Mouse (Mus musculus) Muller cell, postnatal 12 days (primary cell): ENCODE data around the gene Gm9918.

Experiments
- DNase-seq: peaks from one replicate; pipeline ENCODE4 v3.0.0-alpha.2; 2015; ENCODE audit errors: inconsistent ontology term

Gm9918 gene

DNA sequence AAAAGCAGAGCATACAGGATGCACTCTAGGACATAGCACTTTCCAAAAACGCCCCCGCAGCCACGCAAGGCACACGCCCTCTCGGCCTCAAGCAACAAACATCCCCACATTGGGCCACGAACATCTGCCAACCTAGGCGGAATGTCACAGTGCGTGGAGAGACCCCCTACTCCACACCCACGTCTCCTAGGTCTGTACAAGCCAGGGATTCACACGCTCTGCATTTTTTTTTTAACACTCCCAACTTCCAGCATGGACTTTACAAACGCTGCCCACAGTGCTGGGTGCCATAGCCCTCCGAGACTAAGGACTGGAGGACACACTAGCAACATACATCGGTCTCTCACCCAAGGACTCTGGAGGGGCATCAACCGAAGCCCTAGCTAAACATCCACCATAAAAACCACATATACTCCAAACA, 24.9 kb upstream of the Gm9918 start:
- DNase-seq: peak; percentile 26

- DNase-seq: peak; percentile 85
Measured at GRCm38 (mm10) chr15:102245891-102246741, 24.2 kb upstream of the Gm9918 start.

DNA sequence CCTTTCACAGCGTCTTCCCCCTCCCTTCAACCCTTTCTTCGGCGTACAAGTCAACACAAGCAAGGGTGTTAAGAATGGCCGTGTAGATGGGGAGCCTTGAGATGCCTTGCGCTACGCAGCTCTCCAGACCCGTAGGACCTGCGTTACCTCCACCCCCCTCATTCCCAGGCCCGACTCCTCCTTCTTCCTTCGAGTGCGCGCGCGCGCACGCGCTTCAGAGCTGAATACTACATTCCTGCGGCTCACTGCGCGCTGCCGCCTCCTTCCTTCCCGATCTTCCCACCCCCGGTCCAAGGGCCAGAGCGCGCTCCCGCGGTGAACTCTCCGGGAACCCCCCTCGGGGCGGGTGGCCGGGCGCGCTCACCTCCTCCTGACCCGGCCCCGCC, 23.5 kb upstream of the Gm9918 start:
- peak; percentile 98 for DNase-seq

DNA sequence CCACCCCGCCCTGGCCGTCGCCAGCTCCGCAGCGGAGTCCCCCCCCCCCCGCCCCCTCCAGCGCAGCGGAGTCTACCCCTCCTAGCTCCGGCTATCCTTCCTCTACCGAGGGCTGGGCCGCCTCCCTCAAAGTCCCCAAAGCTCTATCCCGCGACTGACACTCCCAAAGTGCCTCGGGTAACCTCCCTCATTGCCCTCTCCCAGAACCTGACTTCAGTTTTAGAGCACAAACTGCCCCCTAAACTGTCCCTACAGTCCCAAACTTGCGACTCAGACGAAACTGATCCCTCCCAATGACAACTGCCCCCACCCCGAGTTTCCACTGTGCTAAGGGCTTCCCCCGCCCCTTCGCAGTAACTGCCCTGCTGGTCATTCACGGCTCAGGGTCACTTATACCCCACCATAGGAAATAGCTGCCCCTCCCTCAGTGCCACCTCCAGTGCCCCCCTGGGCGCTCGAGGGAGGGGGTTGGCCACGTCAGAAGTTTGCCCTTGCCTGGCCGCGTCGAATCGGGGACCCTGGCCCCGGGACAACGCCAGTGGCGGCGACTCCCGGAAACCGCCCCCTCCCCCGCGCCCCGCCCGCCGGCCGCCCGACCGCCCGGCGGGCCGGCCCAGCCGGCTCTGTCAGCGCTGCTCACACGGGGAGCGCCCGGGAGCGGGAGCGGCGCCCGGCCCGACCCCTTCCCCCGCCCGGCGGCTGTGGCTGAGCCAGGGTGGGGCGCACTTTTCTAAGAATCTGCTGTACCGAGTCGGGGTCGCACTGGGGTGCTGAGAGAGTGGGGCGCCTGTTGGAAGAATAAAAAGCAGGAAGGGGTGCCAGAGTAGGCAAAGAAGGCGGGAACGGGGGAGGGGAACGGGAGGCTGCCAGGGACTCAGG, 22.9 kb upstream of the Gm9918 start:
- DNase-seq: peak; percentile 85

DNA sequence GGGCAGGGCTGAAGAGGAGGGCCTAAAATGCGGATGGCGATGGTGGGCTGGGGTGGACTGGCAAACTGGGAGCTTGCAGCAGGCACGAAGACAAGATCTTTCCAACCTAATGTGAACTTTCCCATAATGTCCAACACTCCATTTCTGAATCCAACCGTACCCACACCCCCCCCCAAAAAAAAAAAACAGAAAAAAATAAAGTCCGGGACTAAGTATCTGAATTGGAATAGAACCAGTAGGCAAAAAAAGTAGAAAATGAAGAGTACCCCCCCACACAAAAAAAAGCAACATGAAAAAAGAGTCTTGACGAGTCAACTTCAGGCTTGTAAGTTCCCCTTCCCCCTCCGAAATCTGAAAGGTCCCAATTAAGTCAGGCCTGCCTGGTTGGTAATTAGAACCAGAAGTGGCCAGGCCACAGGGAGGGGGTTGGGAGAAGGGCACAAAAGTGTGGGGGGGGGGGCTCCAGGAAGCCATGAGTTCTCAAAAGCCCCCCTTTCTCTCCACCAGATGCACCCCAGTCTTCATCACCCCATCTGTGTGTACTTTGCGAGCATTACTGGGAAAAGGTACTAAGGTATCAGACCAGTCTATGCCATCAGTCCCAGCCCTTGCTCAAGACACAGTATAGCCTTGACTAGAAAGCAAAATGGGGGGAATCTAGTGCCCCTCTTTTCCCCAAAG, 22.1 kb upstream of the Gm9918 start:
- DNase-seq: peak; percentile 17

DNA sequence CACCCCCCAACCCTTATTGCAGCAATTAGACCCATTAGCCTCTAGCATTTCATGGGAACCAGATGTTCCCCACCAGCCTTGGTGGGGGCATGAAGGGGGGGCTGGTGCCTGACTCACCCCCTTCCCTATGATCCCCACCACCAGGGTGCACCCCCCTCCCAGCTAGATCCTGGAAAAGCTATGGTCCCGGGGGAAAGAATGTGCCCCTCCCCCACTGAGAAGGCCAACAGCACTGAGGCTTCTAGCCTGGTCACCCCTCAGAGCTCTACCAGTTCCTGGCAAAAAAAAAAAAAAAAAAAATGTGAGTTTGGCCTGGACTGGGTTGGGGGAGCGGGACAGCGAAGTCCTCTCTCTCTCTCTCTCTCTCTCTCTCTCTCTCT, 21.6 kb upstream of the Gm9918 start:
- peak; percentile 59 for DNase-seq

DNA sequence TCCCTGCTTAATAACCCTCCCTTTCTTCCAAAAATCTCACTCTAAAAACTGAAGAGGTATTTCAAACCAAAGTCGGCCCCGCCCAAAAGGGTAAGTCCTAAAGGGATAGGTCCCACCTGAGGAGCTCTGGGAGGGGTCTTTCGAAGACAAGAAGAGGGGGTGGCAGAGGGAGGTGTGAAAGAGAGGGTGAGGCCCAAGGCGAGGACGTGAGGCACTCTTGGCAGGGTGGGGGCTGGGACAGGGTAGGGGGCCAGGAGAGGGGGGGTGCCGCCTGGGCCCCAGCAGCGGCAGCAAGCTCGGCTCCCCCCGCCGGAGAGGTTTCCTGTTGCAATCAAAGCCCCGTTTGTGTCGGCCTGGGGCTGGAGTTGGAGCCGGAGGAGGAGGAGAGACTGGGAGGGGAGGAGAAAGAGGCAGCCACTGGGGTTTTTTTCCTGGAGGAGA, 21.1 kb upstream of the Gm9918 start:
- peak; percentile 56 for DNase-seq

GRCm38 (mm10) chr15:102249967-102250366, 20.4 kb upstream of the Gm9918 start:
- DNase-seq: no peak

DNA sequence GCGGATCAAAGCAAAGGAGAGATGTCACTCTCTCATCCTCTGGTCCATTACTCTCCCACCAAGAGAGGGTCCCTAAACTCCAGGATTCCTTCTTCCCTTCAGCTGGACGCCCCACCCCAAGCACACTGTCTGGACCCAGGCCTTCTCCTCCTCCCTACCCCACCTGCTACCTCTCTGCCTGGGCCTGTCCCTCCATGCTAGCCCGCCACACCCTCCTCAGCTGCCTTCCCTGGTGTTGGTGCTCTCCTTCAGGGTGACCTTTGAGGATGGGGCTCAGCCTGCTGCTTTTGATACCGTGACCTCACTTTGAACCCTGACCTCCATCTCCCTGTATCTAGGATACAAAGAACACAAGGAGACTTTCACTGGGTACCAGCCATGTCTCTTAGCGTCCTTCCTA, 19.8 kb upstream of the Gm9918 start:
- DNase-seq: no peak

DNA sequence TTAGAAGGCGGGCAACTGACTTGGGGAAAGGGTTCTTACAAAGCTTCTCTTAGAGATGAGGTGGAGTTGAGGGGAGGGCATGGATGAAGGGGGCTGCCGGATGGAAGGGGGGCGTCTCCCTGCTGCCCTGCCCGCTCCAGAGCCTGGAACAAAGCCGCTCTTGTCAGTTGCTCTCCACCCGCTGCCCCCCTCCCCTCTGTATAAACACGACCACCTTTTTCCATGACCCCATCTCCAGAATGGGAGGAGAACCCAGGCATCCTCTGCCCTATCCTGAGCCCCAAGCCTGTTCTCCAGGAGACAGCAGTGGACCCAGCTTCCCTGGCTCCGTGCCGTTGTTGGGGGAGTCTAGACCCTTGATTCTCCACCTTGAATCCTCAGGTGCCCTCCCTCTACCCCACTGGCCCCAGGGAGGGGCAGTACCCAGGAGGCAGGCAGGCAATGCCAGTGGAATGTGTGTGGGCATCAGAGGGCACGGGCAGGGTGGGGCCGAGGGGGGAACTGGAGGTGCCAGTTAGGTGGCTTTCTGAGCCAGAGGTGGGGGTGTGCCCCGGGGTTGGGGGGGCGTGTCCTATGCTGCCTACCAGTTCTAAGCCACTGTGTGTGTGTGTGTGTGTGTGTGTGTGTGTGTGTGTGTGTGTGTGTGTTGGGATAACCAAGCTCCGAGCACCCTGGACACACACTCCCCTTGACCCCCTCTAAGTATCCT, 14.7 kb upstream of the Gm9918 start:
- DNase-seq: no peak

DNA sequence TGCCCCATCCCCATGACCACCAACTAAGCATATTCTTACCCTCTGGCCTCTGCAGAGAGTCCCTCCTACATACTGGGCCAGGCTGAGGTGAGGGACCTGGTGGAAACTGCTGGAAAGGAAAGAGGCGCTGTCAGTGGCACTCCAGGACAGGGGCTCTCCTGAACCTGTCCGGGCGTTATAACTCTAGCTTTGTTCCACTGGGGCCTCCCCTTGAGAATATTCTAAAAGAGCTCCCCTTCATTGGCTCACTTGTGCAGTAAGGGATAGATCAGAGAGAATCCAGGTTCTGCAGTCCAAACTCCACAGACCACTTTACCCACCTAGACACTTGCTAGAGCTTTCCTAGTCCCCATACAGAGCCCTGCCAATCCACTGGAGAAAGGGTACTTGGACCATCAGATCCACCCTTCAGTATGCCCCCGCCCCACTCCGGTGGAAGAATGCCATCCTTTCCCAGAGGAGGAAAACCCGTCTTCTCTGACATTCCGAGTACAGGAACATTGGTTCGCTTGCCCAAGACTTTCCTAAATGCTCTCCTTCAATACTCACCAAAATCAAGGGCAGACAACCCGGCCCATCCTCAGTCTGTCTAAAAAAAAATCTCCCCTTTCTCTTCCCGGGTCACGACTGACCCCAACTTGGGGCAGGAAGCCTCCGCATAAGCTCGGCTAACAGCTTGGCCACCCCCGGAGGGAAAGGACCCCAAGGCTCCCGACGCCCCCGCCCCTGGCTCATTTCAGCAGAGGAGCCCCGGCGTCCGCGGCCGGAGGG, 13.7 kb upstream of the Gm9918 start:
- DNase-seq: peak; percentile 50

DNA sequence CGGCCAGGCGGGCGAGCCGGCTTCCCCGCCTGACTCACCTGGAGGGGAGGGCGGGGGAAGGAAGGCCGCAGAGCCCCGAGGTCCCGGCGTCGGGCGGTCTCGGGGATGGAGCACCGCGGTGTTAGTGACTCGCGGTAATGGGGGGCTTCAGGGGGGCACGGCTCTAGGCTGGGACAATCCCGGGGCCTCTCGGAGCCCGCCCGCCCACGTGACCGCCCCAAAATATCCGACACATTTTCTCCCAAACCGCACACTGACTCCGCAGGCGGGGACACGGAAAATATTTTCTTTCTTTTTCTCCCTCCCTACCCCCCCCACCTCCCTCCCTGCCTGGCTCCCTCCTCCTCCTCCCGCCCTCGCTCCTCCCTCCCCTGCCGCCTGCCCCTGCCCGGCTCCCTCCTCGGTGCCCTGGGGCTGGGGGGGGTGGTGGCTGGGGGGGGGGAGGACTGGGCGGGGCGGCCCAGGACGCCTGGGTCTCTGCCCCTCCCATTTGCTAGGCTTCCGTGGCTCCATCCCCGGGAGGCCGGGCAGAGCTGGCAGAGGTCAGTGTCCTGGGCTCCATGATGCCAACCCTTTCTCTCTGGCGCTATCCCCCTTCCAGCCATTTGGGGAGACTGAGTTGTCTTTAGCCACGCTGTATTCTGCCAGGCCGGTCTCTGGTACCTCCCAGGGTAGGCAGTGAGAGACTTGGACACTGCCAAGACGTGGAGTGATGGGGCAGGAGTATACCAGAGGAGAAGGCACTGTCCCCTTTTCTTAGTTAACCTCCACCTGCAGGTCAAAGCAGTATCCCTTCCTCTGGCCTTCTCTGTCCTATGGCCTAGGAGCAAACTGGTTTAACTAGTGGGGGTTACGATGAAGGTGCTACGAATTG, 12.9 kb upstream of the Gm9918 start, which contains the start of gene Rarg:
TSS of gene Rarg (minus strand) at position 316 of the 874 bp plus-strand sequence.
- peak; percentile 91 for DNase-seq

DNA sequence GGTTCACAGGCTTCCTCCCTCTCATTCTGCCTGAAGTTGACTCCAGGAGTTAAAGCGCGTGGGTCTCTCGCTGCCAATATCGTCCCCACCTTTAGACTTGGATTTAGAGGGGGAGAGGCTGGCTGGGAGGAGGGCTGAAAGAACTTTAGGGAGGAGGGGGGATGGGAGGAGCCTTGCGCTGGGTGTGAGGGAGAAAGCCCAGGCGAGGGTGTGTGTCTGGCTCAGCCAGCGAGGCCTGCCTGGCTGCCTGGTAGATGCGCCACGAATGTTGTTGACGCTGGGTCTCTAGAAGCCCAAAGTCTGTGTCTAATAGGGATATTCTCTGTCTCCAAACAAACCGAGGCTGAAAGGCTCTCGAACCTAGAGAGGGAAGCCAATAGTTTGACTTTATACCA, 12.3 kb upstream of the Gm9918 start:
- peak; percentile 79 for DNase-seq

DNA sequence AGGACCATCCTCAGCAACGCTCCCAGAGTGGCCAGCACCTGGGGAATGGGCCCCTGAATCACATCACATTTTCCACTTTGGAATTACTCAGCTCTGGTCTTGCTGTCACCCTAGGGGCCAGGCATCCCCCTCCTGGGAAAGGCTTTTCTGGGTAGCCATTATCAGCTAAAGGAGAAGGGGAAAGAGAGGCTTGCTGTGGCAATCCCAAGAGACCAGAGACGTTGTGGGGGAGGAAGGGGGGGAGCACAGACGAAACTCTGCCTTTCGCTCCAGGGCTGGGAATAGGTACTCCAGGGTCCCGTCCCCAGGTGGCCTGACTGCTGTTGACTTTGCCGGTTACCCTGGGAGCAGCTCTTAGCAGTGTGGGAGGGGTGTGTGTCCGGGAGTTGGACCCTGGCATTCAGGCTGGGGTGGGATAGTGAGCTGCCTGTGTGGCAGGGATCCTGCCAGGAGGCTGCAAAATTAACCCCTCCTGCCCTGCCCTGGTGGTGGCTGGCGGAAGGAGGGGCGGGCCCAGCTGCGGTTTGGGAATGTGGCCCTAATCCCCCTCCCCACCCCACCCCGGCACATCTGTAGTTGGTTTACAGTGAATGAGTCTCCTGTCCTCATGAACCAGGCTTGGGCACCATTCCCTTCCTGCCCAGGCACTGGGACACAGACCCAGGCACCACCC, 11.6 kb upstream of the Gm9918 start:
- DNase-seq: no peak

DNA sequence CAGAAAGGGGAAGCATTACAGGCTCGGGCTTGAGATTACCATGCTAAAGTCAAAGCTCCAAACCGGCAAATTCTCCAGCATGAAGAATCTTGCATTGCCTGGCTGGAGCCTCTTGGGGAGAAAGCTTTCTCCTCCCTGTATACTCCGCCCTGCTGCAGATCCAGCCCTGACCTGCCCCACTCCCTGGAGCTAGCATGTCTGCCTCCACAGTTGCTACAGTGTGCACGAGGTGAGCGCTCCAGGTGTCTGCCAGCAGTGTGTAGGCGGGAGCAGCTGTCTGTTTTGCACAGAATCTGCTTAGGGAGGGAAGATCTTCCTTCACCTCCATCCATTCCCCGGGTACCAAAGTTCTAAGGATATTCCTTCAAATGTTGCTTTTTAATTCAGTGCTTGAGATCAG, 7.8 kb upstream of the Gm9918 start:
- no peak for DNase-seq

DNA sequence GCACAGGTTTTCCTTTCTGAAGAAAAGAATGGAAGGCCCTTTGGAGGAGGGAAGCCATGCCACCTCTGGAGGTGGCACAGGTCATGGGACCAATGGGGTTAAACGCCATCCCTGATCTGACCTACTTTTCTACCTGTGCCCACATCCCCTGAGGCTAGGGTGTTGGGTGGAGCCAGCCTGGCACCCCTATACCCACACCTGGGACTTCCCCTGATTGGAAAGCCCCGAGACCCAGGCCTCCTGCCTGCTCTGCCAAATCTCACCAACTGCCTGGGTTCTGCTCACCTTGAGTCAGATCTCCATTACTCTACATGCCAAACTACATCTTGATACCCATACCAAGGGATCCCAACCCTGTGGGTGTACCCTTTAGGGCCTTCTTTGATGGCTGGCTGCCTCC, 7.3 kb upstream of the Gm9918 start:
- DNase-seq: no peak

DNA sequence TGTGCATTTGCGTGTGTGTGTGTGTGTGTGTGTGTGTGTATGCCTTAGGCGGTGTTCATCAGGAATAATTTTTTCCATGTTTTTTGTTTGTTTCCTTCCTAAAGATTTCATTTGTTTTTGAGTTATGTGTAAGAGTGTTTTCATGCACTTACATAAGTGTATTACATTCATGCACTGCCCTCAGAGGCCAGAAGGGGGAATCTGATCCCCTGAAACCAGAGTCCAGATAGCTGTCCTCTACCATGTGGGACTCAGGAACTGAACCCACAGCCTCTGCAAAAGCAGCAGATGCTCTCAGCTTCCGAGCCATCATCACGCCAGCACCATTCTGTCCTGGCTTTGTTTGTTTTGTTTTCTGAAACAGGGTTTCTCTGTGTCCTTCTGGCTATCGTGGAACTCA, 4.8 kb upstream of the Gm9918 start:
- DNase-seq: no peak

DNA sequence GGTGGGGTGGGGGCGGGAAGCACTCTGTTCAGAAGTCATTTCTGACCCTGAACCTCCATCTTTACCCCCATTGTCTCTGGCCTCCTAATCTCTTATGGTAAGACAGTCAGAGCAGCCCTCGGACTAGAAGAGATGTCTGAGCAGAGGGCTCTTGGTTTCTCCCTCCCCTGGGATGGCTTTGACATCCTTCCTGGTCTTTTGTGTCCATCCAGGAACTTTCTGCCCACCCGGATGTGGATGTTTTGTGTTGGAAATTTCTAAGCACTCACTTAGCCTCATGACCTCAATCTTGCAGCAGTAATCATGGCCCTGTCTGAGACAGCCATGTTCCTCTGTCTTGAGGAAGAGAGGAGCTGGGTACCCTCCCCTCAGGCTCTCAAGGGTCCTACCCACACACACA, 1.1 kb downstream of the Gm9918 start:
- DNase-seq: no peak
